In genomic region chr7:138719608-138720007, GRCm38 (mm10) we compare ENCODE assay signal across 21 mouse cellular contexts.
DNase-seq lines count a peak whose midpoint lies in the region; ATAC-seq and TF ChIP-seq lines count a peak whose summit lies in the region.
"Had no signal": no experiment of that assay in that cellular context is flagged by ENCODE, and none has a peak within 500 bp of the region (broad histone marks: within the 10 kb centered on the region; RNA-seq: fewer than 3 reads in every experiment).

No protein-coding gene starts in this region.

- H3K36me3 ChIP-seq in kidney, embryonic 14.5 days (ENCODE audit: control insufficient read depth, insufficient read depth, low read length): no peaks in the 10 kb centered on the region
- no peaks in the 10 kb centered on the region for H3K36me3 ChIP-seq in kidney, embryonic 15.5 days
- no peaks in the 10 kb centered on the region for H3K36me3 ChIP-seq in kidney, adult 2 months (ENCODE audit: control insufficient read depth, insufficient read depth, low read length)
- no peaks in the 10 kb centered on the region for H3K36me3 ChIP-seq in kidney, embryonic 16.5 days (ENCODE audit: insufficient read depth, low read length)
- H3K36me3 ChIP-seq in kidney, postnatal 0 days (ENCODE audit: insufficient read depth, low read length): no peaks in the 10 kb centered on the region
- H3K36me3 ChIP-seq: G1E had no signal

- H3K27ac ChIP-seq in kidney, embryonic 14.5 days (ENCODE audit: low read depth, low read length): no peak overlapping the region
- H3K27ac ChIP-seq in kidney, embryonic 15.5 days: no peak overlapping the region
- no peak overlapping the region for H3K27ac ChIP-seq in kidney, adult 2 months (ENCODE audit: insufficient read depth, low read depth, low read length)
- no peak overlapping the region for H3K27ac ChIP-seq in kidney, embryonic 16.5 days (ENCODE audit: low read length)
- no peak overlapping the region for H3K27ac ChIP-seq in kidney, postnatal 0 days

- H3K9ac ChIP-seq in kidney, embryonic 14.5 days (ENCODE audit: low read depth, low read length): no peak overlapping the region
- no peak overlapping the region for H3K9ac ChIP-seq in kidney, embryonic 15.5 days
- no peak overlapping the region for H3K9ac ChIP-seq in kidney, embryonic 16.5 days (replicated peaks; ENCODE audit: low read length)
- H3K9ac ChIP-seq in kidney, postnatal 0 days (ENCODE audit: low read depth, low read length): no peak overlapping the region

- no peak overlapping the region for H3K4me2 ChIP-seq in kidney, embryonic 14.5 days (replicated peaks; ENCODE audit: low read depth, low read length)
- H3K4me2 ChIP-seq in kidney, embryonic 15.5 days: no peak overlapping the region
- H3K4me2 ChIP-seq in kidney, embryonic 16.5 days (replicated peaks; ENCODE audit: low read depth, low read length): no peak overlapping the region
- H3K4me2 ChIP-seq in kidney, postnatal 0 days (ENCODE audit: low read length): no peak overlapping the region

- no peaks in the 10 kb centered on the region for H3K27me3 ChIP-seq in kidney, embryonic 14.5 days (ENCODE audit: control insufficient read depth, insufficient read depth, low read length)
- H3K27me3 ChIP-seq in kidney, embryonic 15.5 days: no peaks in the 10 kb centered on the region
- no peaks in the 10 kb centered on the region for H3K27me3 ChIP-seq in kidney, adult 2 months (replicated peaks; ENCODE audit: control insufficient read depth, insufficient read depth, low read length)
- H3K27me3 ChIP-seq in kidney, embryonic 16.5 days (ENCODE audit: insufficient read depth, low read length): no peaks in the 10 kb centered on the region
- H3K27me3 ChIP-seq in kidney, postnatal 0 days (ENCODE audit: insufficient read depth, low read length): no peaks in the 10 kb centered on the region
- H3K27me3 ChIP-seq: Patski had no signal

- ATAC-seq in kidney, embryonic 14.5 days (ENCODE audit: low FRiP score, low TSS enrichment): peak; percentile 80; the same call in 1 of the 2 replicates
- 0 out of 2 replicates have a peak, but pooled peaks have one; percentile 49 for ATAC-seq in kidney, embryonic 15.5 days (replicated peaks; ENCODE audit: low FRiP score)
- peak; percentile 59; the same call in 1 of the 2 replicates for ATAC-seq in kidney, embryonic 16.5 days (ENCODE audit: low FRiP score, low TSS enrichment)
- ATAC-seq in kidney, postnatal 0 days (replicated peaks; ENCODE audit: low FRiP score, low read depth): no peak
- ATAC-seq: activated CD4-positive, CD25-positive, alpha-beta regulatory T cell, adult 4 months; CD4-positive, CD25-positive, alpha-beta regulatory T cell, adult 4 months; Patski had no signal

- 36% methylated on average over 5 of the region's 5 CpGs for WGBS in kidney, embryonic 14.5 days
- 35% methylated on average over 5 of the region's 5 CpGs for WGBS in kidney, embryonic 15.5 days
- WGBS in kidney, adult 2 months: 49% methylated on average over 5 of the region's 5 CpGs
- 33% methylated on average over 5 of the region's 5 CpGs for WGBS in kidney, embryonic 16.5 days
- WGBS in kidney, postnatal 0 days: 37% methylated on average over 5 of the region's 5 CpGs

- TF ChIP-seq POLR2A in kidney, adult 2 months (IDR thresholded peaks at IDR 0.05; ENCODE audit: low read depth, low read length): no peak

- H3K9me3 ChIP-seq in kidney, embryonic 14.5 days (ENCODE audit: control insufficient read depth, low read length): no peaks in the 10 kb centered on the region
- no peaks in the 10 kb centered on the region for H3K9me3 ChIP-seq in kidney, embryonic 15.5 days (replicated peaks)
- H3K9me3 ChIP-seq in kidney, embryonic 16.5 days (ENCODE audit: low read length): no peaks in the 10 kb centered on the region
- no peaks in the 10 kb centered on the region for H3K9me3 ChIP-seq in kidney, postnatal 0 days (replicated peaks; ENCODE audit: low read length)

- no peak for DNase-seq in kidney, adult 18-20 months
- no peak for DNase-seq in kidney, adult 2 months
- no peak for DNase-seq in kidney, postnatal 10 days
- DNase-seq in kidney, postnatal 0 days (ENCODE audit: low spot score): peak; percentile 36
- no peak for DNase-seq in kidney, postnatal 4 days
- DNase-seq: adrenal gland, adult 2 months; adrenal gland, adult 8-10 months; adrenal gland, postnatal 10 days; adrenal gland, postnatal 14 days; adrenal gland, postnatal 25 days; adrenal gland, postnatal 36 days; B cell, adult 2 months; cerebellum, adult 11 months; cerebellum, adult 11-12 months had no signal

- peaks cover 10% of the 10 kb centered on the region; the same call in 1 of the 2 replicates for H3K4me1 ChIP-seq in kidney, embryonic 14.5 days (ENCODE audit: control insufficient read depth, insufficient read depth, low read length)
- peaks cover 8% of the 10 kb centered on the region for H3K4me1 ChIP-seq in kidney, embryonic 15.5 days
- no peaks in the 10 kb centered on the region for H3K4me1 ChIP-seq in kidney, adult 2 months (ENCODE audit: control insufficient read depth, insufficient read depth, low read length)
- 0 out of 2 replicates have a peak, but pooled peaks cover 7% of the 10 kb centered on the region for H3K4me1 ChIP-seq in kidney, embryonic 16.5 days (ENCODE audit: insufficient read depth, low read length)
- no peaks in the 10 kb centered on the region for H3K4me1 ChIP-seq in kidney, postnatal 0 days (replicated peaks; ENCODE audit: insufficient read depth, low read length)

- no peak overlapping the region for H3K4me3 ChIP-seq in kidney, embryonic 14.5 days (ENCODE audit: low read length)
- H3K4me3 ChIP-seq in kidney, embryonic 15.5 days (replicated peaks): no peak overlapping the region
- no peak overlapping the region for H3K4me3 ChIP-seq in kidney, adult 2 months (ENCODE audit: insufficient read depth, low read depth, low read length)
- no peak overlapping the region for H3K4me3 ChIP-seq in kidney, embryonic 16.5 days (ENCODE audit: low read length)
- no peak overlapping the region for H3K4me3 ChIP-seq in kidney, postnatal 0 days (replicated peaks; ENCODE audit: low read depth, low read length)

- TF ChIP-seq CTCF in kidney, adult 2 months (conservative IDR thresholded peaks at IDR 0.05; ENCODE audit: insufficient read depth, insufficient read length, low read depth, low read length): no peak
- no peak for TF ChIP-seq CTCF in kidney, postnatal 0 days (IDR thresholded peaks at IDR 0.05; ENCODE audit: low read depth)
